Mouse (Mus musculus) lung, embryonic 16.5 days (tissue): ENCODE measurements around the gene Gm28048. TPM values are rescaled to one million over a fixed set of nuclear protein-coding genes. Genes with fewer than 3 reads are reported as not detected.

Source experiments
- ATAC-seq: fragments of 200-750 bp; cut with Nextera tagmentation; 2 replicates; pipeline ENCODE4 v1.8.0; 2017; ENCODE audit warnings: low read depth, mild to moderate bottlenecking, moderate library complexity
- H3K27ac ChIP-seq: fragments of 300-500 bp; sonication (generic); 2 replicates; pipeline ENCODE4 v1.5.1; 2014; ENCODE audit warnings: mild to moderate bottlenecking, control low read depth, low read length
- H3K27me3 ChIP-seq: fragments of 300-500 bp; sonication (generic); 2 replicates; pipeline ENCODE4 v1.6.1; 2014; ENCODE audit warnings: low read depth, low read length, mixed read lengths; ENCODE audit not compliant: control insufficient read depth, insufficient read depth
- H3K36me3 ChIP-seq: fragments of 300-500 bp; sonication (generic); 2 replicates; pipeline ENCODE4 v1.6.1; 2014; ENCODE audit warnings: low read length; ENCODE audit not compliant: control insufficient read depth, insufficient read depth
- H3K4me1 ChIP-seq: fragments of 300-500 bp; sonication (generic); replicated peaks from 2 replicates; pipeline ENCODE4 v1.6.1; 2014; ENCODE audit warnings: low read length, mixed read lengths; ENCODE audit not compliant: control insufficient read depth, insufficient read depth
- H3K4me2 ChIP-seq: fragments of 300-500 bp; sonication (generic); 2 replicates; pipeline ENCODE4 v1.6.1; 2014; ENCODE audit warnings: low read depth, low read length, control low read depth
- H3K4me3 ChIP-seq: fragments of 300-500 bp; sonication (generic); 2 replicates; pipeline ENCODE4 v1.5.1; 2014; ENCODE audit warnings: mild to moderate bottlenecking, low read length, control low read depth
- H3K9ac ChIP-seq: fragments of 300-500 bp; sonication (generic); 2 replicates; pipeline ENCODE4 v1.6.1; 2014; ENCODE audit warnings: low read length, control low read depth
- H3K9me3 ChIP-seq: fragments of 300-500 bp; sonication (generic); 2 replicates; pipeline ENCODE4 v1.6.1; 2016; ENCODE audit warnings: low read length; ENCODE audit not compliant: control insufficient read depth
- WGBS: fragments of 180-500 bp; shearing (Covaris S2); extraction: QIAGEN DNeasy Blood & Tissue Kit; methylation state at CpG from one replicate; pipeline ENCODE4 v1.1.7; 2014; 5-methylcytosine and 5-hydroxymethylcytosine counted together
- polyA plus RNA-seq: library from polyadenylated mRNA; unstranded; fragments of >200 nt; fragmentation: Nextera tagmentation; extraction: Ambion mirVana; gene quantifications from 2 replicates; pipeline ENCODE4 v1.2.1, GENCODE M21; 2015

The Gm28048 gene
- polyA plus RNA-seq, 1 experiment from 2014 or later, result 13.9 TPM

DNA sequence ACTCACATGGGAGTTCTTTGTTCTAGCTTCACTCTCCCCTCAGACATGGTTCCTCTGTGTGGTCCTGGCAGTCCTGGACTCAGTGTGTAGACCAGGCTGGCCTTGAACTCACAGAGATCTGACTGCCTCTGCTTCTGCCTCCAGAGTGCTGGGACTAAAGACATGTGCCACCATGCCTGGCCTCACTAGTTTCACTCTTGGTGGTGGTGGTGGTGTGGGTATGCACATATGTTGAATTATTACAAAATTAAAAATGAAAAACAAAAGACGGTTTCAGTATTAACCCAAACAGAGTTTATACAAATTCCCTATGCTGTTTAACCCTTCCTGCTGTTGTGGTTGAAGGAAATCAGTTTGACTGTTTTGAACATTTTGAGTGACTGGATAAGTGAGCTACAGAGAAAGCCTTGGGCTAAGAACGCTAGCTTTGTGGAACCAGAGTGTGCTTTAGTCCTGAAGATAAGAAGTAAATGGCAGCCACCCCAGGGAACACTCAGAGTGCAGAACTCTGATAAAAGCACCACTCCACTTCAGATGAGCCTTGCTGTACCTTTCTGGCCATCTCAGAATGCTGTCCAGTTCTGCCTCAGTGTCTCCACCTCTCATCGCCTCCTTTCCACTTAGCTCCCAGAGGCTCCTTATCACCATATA lies 105.1 kb downstream of the Gm28048 start:
- Histone ChIP-seq H3K27me3 (no peaks in the 10 kb centered on the region), H3K27ac (no peak overlapping the region), H3K36me3 (no peaks in the 10 kb centered on the region), H3K4me3 (no peak overlapping the region), H3K9ac (no peak overlapping the region), H3K4me2 (no peak overlapping the region), H3K9me3 (no peaks in the 10 kb centered on the region), H3K4me1 (peaks cover 15% of the 10 kb centered on the region)
- WGBS, result 66% methylated on average over 3 of the region's 3 CpGs
- ATAC-seq, result no peak

DNA sequence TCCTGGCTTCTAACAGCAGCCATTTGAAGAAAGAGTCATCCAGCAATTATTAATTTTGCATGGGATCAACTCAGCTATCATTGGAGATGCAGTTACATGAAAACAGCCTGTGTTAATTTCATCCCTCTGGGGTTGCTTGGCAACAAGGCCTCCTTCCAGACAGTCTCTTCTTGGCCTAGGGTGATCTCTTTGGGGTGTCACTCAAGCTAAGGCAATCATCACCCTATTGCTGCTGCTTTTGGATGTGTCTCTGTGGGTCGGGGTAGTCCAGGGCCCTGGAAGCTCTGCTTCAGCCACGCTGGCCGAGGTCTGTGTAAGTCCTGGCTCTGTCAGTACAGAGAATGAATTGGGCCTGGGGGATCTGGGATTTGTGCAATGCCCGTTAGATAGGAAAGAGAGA lies 106.6 kb downstream of the Gm28048 start:
- no peaks in the 10 kb centered on the region for H3K9me3 ChIP-seq
- 74% methylated on average over 4 of the region's 4 CpGs for WGBS
- no peak overlapping the region for H3K4me3 ChIP-seq
- no peak overlapping the region for H3K4me2 ChIP-seq
- H3K36me3 ChIP-seq, result no peaks in the 10 kb centered on the region
- ATAC-seq, result no peak
- H3K27ac ChIP-seq, result no peak overlapping the region
- H3K9ac ChIP-seq, result no peak overlapping the region
- peaks cover 15% of the 10 kb centered on the region for H3K4me1 ChIP-seq
- H3K27me3 ChIP-seq, result no peaks in the 10 kb centered on the region

DNA sequence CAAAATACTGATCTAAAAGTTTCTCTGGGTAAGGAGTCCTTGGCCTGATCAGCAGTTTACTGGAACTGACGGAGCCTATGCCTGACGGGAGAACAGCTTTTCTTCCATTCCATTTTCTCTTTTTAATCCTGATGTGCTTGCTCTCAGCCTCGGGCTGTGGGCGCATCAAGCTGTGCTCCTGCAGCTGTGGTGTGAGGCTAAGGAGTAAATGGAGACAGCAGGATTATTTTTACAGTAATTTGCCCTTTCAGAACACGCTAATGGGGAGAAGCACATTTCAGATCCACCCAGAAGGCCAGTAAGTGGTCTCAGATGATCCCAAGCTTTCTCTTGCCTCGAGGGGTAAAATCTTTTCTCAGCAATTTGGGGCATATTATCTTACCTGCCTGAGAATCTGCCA lies 107.1 kb downstream of the Gm28048 start:
- H3K9me3 ChIP-seq, result no peaks in the 10 kb centered on the region
- no peaks in the 10 kb centered on the region for H3K27me3 ChIP-seq
- peaks cover 15% of the 10 kb centered on the region for H3K4me1 ChIP-seq
- H3K4me2 ChIP-seq, result no peak overlapping the region
- H3K9ac ChIP-seq, result no peak overlapping the region
- 78% methylated on average over 6 of the region's 6 CpGs for WGBS
- H3K27ac ChIP-seq, result no peak overlapping the region
- H3K4me3 ChIP-seq, result no peak overlapping the region
- H3K36me3 ChIP-seq, result no peaks in the 10 kb centered on the region
- no peak for ATAC-seq

DNA sequence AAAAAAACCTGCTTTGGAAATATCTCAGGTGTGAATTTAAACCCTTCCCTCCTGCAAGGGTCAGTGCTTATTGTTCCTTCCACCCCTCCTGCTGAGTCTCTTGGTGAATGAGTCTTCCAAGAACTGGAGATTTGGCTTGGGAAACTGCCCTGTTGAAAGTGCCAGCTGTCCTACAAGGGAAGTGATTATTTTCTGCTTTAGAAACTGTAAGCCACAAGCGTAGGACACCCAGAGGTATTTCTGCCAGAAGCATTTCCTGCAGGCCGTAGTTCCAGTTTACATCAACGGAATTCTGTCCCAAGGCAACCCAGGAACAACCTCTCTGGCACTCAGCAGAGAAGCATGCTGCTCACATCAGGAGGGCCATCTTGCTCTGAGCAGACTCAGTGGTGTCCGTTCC lies 108.5 kb downstream of the Gm28048 start:
- H3K27ac ChIP-seq, result peak overlapping the region; percentile 50
- 56% methylated on average over 4 of the region's 4 CpGs for WGBS

DNA sequence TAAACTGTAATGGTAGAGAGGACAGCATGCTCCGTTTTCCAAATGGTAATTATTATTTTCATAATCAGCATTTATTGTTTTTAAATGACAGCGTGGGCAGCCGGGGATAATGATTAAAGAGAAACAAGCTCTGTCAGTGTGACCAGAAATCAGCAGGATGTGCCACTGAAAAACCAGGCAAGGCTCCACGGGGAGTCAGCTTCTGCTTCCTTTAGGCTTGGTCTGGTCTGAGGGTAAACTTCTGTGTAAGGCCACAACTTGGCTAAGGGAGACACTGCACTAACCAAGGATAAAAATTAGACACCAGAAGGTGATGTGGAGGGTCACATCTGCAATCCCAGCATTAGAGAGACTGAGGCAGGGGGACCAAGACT lies 109.6 kb downstream of the Gm28048 start:
- Histone ChIP-seq H3K27me3 (no peaks in the 10 kb centered on the region), H3K9me3 (no peaks in the 10 kb centered on the region), H3K9ac (no peak overlapping the region), H3K4me1 (peaks cover 15% of the 10 kb centered on the region), H3K36me3 (no peaks in the 10 kb centered on the region), H3K4me3 (no peak overlapping the region; the same call in 1 of the 2 replicates), H3K27ac (peak overlapping the region; percentile 61), H3K4me2 (peak overlapping the region; percentile 31)
- no peak for ATAC-seq
- 40% methylated on average over 4 of the region's 4 CpGs for WGBS

More for the DNA sequence above, 108.5 kb downstream of the Gm28048 start:
- H3K4me2 ChIP-seq, result no peak overlapping the region
- H3K27me3 ChIP-seq, result no peaks in the 10 kb centered on the region
- H3K9me3 ChIP-seq, result no peaks in the 10 kb centered on the region
- H3K4me3 ChIP-seq, result no peak overlapping the region
- 0 out of 2 replicates have a peak, but pooled peaks have one; percentile 34 for ATAC-seq
- no peak overlapping the region for H3K9ac ChIP-seq
- no peaks in the 10 kb centered on the region for H3K36me3 ChIP-seq
- peaks cover 15% of the 10 kb centered on the region for H3K4me1 ChIP-seq

DNA sequence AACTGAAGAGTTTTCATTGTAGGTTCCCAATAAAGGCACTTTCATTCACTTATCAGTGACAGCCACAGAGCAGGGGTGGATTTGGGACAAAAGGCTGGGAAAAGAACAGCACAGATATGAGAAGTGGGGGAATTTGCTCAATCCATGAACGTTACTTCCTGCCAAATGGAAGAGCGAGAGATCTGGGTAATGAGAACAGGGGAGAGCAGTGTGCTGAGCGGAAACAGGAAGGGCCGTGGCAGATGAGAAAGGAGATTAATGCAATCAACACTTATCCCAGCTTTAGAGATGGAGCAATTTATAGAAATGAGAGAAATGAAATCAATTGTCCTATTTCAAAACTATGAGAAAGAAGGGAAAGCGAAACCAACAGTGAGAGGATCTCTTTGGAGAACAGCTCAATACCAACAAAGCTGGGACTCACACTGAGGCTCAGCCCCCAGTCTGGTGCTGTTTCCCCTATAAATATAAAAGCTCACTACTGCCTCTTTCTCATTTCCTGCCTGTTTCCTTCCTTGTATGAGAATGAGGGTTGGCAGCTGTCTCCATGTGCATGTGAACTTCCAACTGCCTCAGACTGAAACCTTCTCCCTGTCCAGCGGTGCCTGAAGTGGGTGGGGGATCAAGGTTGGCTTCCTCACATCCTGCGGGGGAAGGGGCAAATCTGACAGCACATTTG lies 110.1 kb downstream of the Gm28048 start:
- peak overlapping the region; percentile 31 for H3K4me2 ChIP-seq
- H3K4me3 ChIP-seq, result no peak overlapping the region; the same call in 1 of the 2 replicates
- H3K9me3 ChIP-seq, result no peaks in the 10 kb centered on the region
- no peak overlapping the region for H3K9ac ChIP-seq
- WGBS, result 39% methylated on average over 7 of the region's 7 CpGs
- ATAC-seq, result peak; percentile 71
- H3K36me3 ChIP-seq, result no peaks in the 10 kb centered on the region
- peaks cover 15% of the 10 kb centered on the region for H3K4me1 ChIP-seq
- H3K27ac ChIP-seq, result peak overlapping the region; percentile 61
- no peaks in the 10 kb centered on the region for H3K27me3 ChIP-seq

DNA sequence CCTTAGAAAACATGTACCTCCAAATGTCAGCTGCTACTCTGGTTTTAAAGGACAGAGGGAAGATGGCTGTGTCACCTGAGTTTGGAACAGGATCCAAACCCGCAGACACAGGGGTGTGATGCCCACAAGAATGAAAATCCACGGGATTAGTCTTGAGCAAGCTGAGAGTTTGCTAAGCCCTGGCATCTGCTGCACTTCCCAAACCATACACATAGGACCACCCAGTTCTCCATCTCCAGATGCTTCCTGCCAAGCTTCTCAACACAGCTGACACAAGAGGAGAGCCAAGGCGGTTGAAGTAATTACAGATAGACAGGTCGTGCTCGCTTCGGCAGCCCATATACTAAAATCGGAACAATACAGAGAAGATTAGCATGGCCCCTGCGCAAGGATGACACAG lies 113.3 kb downstream of the Gm28048 start:
- H3K27me3 ChIP-seq, result no peaks in the 10 kb centered on the region
- peaks cover 13% of the 10 kb centered on the region for H3K4me1 ChIP-seq
- no peak for ATAC-seq
- H3K9me3 ChIP-seq, result no peaks in the 10 kb centered on the region
- no peak overlapping the region for H3K9ac ChIP-seq
- H3K4me2 ChIP-seq, result no peak overlapping the region
- H3K27ac ChIP-seq, result no peak overlapping the region
- 82% methylated on average over 8 of the region's 8 CpGs for WGBS
- H3K4me3 ChIP-seq, result no peak overlapping the region
- no peaks in the 10 kb centered on the region for H3K36me3 ChIP-seq

DNA sequence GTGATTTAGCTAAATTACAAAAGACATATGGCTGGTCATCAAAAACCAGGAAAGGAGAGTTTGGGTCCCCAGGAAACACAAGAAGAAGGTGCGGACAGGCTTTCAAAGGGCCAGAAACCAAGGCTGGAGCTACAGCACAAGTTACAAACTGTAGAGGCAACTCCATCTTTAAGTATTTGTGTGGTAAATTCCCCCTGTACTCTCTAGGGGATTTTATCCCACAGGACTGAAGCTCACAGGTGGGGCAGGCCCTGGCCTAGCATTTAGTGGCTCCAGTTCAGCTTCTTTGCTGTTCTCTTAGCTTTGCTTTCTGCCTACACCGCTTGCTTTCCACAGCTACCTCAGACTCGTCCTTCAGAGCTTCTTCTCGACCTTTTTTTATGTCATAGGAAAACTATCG lies 114.2 kb downstream of the Gm28048 start:
- Histone ChIP-seq H3K4me1 (peaks cover 4% of the 10 kb centered on the region), H3K9me3 (no peaks in the 10 kb centered on the region), H3K4me2 (no peak overlapping the region), H3K9ac (no peak overlapping the region), H3K27ac (no peak overlapping the region), H3K27me3 (no peaks in the 10 kb centered on the region; the same call in 1 of the 2 replicates), H3K36me3 (no peaks in the 10 kb centered on the region), H3K4me3 (no peak overlapping the region)
- WGBS, result 86% methylated on average over 5 of the region's 5 CpGs
- ATAC-seq, result no peak

DNA sequence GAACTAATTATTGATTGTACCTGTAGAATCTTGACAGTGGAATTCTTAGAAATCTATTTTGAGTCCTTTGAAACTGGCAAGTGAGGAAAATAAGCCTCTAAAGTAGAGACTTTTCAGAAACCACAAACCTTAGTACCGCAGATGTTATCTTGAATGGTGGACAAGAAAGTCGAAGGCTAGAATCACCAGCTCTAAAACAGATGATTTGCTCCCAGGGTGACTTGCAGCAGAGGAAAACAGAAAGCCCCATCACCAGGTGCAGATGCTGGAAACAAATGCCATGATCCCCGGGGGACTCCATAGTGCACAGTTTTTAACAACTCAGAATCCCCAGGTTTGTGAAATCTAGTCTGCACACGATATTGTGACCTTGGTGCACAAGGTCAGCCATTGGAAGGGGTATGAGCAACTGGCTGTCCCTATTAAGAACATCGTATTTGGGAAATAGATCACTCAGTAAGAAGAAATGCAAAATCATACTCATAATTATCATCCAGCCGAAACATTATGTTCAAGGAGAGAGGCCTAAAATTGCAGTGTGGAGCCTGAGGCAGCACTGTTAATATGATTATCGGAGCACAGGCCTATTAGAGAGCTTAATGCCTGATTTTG lies 116.1 kb downstream of the Gm28048 start:
- H3K36me3 ChIP-seq, result no peaks in the 10 kb centered on the region
- no peak overlapping the region for H3K4me2 ChIP-seq
- peaks cover 2% of the 10 kb centered on the region for H3K4me1 ChIP-seq
- no peak for ATAC-seq
- H3K27ac ChIP-seq, result no peak overlapping the region
- H3K27me3 ChIP-seq, result no peaks in the 10 kb centered on the region; the same call in 1 of the 2 replicates
- no peak overlapping the region for H3K4me3 ChIP-seq
- WGBS, result 89% methylated on average over 7 of the region's 7 CpGs
- H3K9me3 ChIP-seq, result no peaks in the 10 kb centered on the region
- no peak overlapping the region for H3K9ac ChIP-seq
